Mouse (Mus musculus) frontal cortex, postnatal 14 days (tissue): Measurements from ENCODE around the gene Olfr390.

Source experiments
- DNase-seq, 2 experiments: peaks; one replicate each; pipeline ENCODE4 v3.0.0; 2022; ENCODE audit warnings: low spot score in 2 of 2

The Olfr390 gene

GRCm38 (mm10) chr11:73782664-73783063 lies at the start of gene Olfr390:
TSS of gene Olfr390 (plus strand) at chr11:73782964.
- no peak for DNase-seq

GRCm38 (mm10) chr11:73759115-73759514 lies 23.6 kb upstream of the Olfr390 start:
- no peak for DNase-seq

- DNase-seq = no peak
Measured at GRCm38 (mm10) chr11:73780613-73781012, 2.2 kb upstream of the Olfr390 start, which contains the start of gene Olfr389. TSS of gene Olfr389 (minus strand) at chr11:73780713.

GRCm38 (mm10) chr11:73802952-73803351 lies 20.2 kb downstream of the Olfr390 start, which contains the start of gene Olfr391-ps:
TSS of gene Olfr391-ps (minus strand) at chr11:73803052.
- no peak for DNase-seq

GRCm38 (mm10) chr11:73816949-73817348 lies 34.2 kb downstream of the Olfr390 start, which contains the start of gene Olfr392:
TSS of gene Olfr392 (minus strand) at chr11:73817049.
- no peak for DNase-seq
